Mouse (Mus musculus): ENCODE data around the gene Slc44a3. TPM values are rescaled to one million over a fixed set of nuclear protein-coding genes. Genes with fewer than 3 reads are reported as not detected.

Slc44a3 gene
- polyA plus RNA-seq, 1 experiment from 2014 or later = 12.2 TPM

GRCm38 (mm10) chr3:121428696-121429259, 103.4 kb downstream of the Slc44a3 start:
- 42% methylated on average over 11 of the region's 11 CpGs for WGBS
- Histone ChIP-seq H3K9ac (peak overlapping the region; percentile 97), H3K27me3 (ENCODE audit: insufficient read depth, low read length) (0 out of 2 replicates have a peak, but pooled peaks cover 3% of the 10 kb centered on the region), H3K4me1 (ENCODE audit: insufficient read depth) (peaks cover 26% of the 10 kb centered on the region), H3K9me3 (ENCODE audit: low read depth, low read length) (no peaks in the 10 kb centered on the region), H3K36me3 (ENCODE audit: insufficient read depth) (0 out of 2 replicates have a peak, but pooled peaks cover 4% of the 10 kb centered on the region), H3K4me3 (ENCODE audit: low read depth, low read length) (peak overlapping the region; percentile 89), H3K27ac (ENCODE audit: low read depth) (no peak overlapping the region; the same call in 1 of the 2 replicates), H3K4me2 (peak overlapping the region; percentile 92)
- TF ChIP-seq CTCF (IDR thresholded peaks at IDR 0.05; ENCODE audit: low read depth) = no peak
- ATAC-seq (ENCODE audit: insufficient read depth) = no peak
- DNase-seq = no peak

DNA sequence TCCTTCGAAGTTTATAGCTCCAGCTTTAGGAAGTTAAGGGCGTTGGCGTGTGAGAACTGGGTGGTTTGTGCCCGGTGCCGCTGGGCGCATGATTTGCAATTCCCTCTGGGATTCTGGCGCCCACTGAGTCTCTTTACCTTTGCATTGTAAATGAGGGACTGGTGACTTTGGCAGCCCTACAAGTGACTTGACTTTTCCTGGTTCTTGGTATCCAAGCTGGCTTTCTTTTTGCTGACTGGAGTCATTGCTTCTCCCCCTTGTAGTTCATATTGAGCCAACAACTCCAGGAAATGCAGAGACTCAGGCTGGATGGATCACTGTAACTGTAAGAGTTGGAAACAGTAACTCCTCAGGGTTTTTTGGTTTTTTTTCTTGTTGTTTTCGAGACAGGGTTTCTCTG, 104.0 kb downstream of the Slc44a3 start:
- DNase-seq (peak; percentile 57), ATAC-seq (ENCODE audit: insufficient read depth) (no peak)
- WGBS = 7% methylated on average over 8 of the region's 8 CpGs
- Histone ChIP-seq H3K4me1 (ENCODE audit: insufficient read depth) (peaks cover 25% of the 10 kb centered on the region), H3K9me3 (ENCODE audit: low read depth, low read length) (no peaks in the 10 kb centered on the region), H3K9ac (peak overlapping the region; percentile 97), H3K4me2 (peak overlapping the region; percentile 92), H3K4me3 (ENCODE audit: low read depth, low read length) (peak overlapping the region; percentile 89), H3K27me3 (ENCODE audit: insufficient read depth, low read length) (peaks cover 3% of the 10 kb centered on the region; the same call in 1 of the 2 replicates), H3K36me3 (ENCODE audit: insufficient read depth) (0 out of 2 replicates have a peak, but pooled peaks cover 4% of the 10 kb centered on the region), H3K27ac (ENCODE audit: low read depth) (peak overlapping the region; percentile 100)
- TF ChIP-seq CTCF (IDR thresholded peaks at IDR 0.05; ENCODE audit: low read depth) = no peak

DNA sequence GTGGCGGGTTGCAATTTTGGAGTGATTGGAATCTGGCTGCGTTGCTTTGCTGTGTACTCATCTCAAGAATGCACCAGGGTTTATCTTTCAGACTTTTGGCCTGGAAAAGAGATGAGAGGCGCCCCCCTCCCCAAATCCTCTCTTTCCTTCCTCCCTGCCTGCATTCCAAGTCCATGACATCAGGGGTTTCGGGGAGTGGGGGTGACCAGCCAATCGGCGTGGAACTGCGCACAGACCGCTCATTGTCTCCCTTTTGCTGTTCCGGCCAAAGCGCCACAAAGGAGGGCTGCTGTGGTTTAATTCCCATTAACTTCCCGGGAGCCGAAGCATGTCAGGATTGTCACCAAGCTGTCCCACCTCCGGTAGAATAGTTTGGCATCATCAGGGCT, 104.7 kb downstream of the Slc44a3 start:
- WGBS = under 1% methylated on average over 13 of the region's 13 CpGs
- Histone ChIP-seq H3K27ac (ENCODE audit: low read depth) (peak overlapping the region; percentile 100), H3K4me1 (ENCODE audit: insufficient read depth) (peaks cover 25% of the 10 kb centered on the region), H3K9me3 (ENCODE audit: low read depth, low read length) (no peaks in the 10 kb centered on the region), H3K36me3 (ENCODE audit: insufficient read depth) (0 out of 2 replicates have a peak, but pooled peaks cover 4% of the 10 kb centered on the region), H3K4me3 (ENCODE audit: low read depth, low read length) (peak overlapping the region; percentile 89), H3K9ac (peak overlapping the region; percentile 97), H3K4me2 (peak overlapping the region; percentile 92), H3K27me3 (ENCODE audit: insufficient read depth, low read length) (peaks cover 3% of the 10 kb centered on the region; the same call in 1 of the 2 replicates)
- ATAC-seq (ENCODE audit: insufficient read depth) = peak; percentile 57
- peak; percentile 91 for DNase-seq
- no peak for TF ChIP-seq CTCF (IDR thresholded peaks at IDR 0.05; ENCODE audit: low read depth)

GRCm38 (mm10) chr3:121426621-121427519, 105.3 kb downstream of the Slc44a3 start:
- Histone ChIP-seq H3K4me3 (ENCODE audit: low read depth, low read length) (peak overlapping the region; percentile 89), H3K4me1 (ENCODE audit: insufficient read depth) (peaks cover 21% of the 10 kb centered on the region), H3K9ac (peak overlapping the region; percentile 97), H3K9me3 (ENCODE audit: low read depth, low read length) (no peaks in the 10 kb centered on the region), H3K36me3 (ENCODE audit: insufficient read depth) (0 out of 2 replicates have a peak, but pooled peaks cover 4% of the 10 kb centered on the region), H3K27me3 (ENCODE audit: insufficient read depth, low read length) (peaks cover 3% of the 10 kb centered on the region; the same call in 1 of the 2 replicates), H3K27ac (ENCODE audit: low read depth) (peak overlapping the region; percentile 100), H3K4me2 (peak overlapping the region; percentile 92)
- ATAC-seq (ENCODE audit: insufficient read depth) (peak; percentile 84), DNase-seq (peak; percentile 91)
- peak; percentile 57 for TF ChIP-seq CTCF (IDR thresholded peaks at IDR 0.05; ENCODE audit: low read depth)
- under 1% methylated on average over 92 of the region's 93 CpGs for WGBS

- ATAC-seq (ENCODE audit: insufficient read depth) = peak; percentile 93
- Histone ChIP-seq H3K27me3 (ENCODE audit: insufficient read depth, low read length) (peaks cover 3% of the 10 kb centered on the region; the same call in 1 of the 2 replicates), H3K9ac (peak within 1 kb of the TSS; percentile 97), H3K4me3 (ENCODE audit: low read depth, low read length) (peak within 1 kb of the TSS; percentile 89), H3K4me2 (peak within 1 kb of the TSS; percentile 92), H3K27ac (ENCODE audit: low read depth) (peak within 1 kb of the TSS; percentile 100), H3K9me3 (ENCODE audit: low read depth, low read length) (no peaks in the 10 kb centered on the region), H3K4me1 (ENCODE audit: insufficient read depth) (peaks cover 21% of the 10 kb centered on the region), H3K36me3 (ENCODE audit: insufficient read depth) (0 out of 2 replicates have a peak, but pooled peaks cover 4% of the 10 kb centered on the region)
- no peak for TF ChIP-seq CTCF (IDR thresholded peaks at IDR 0.05; ENCODE audit: low read depth)
- WGBS = under 1% methylated on average over 64 of the region's 66 CpGs
- peak; percentile 97 for DNase-seq
These were observed 106.2 kb downstream of the Slc44a3 start, which contains the start of gene Cnn3 for GRCm38 (mm10) chr3:121425861-121426620. Gene Cnn3, plus strand, starts transcription at chr3:121426497.

DNA sequence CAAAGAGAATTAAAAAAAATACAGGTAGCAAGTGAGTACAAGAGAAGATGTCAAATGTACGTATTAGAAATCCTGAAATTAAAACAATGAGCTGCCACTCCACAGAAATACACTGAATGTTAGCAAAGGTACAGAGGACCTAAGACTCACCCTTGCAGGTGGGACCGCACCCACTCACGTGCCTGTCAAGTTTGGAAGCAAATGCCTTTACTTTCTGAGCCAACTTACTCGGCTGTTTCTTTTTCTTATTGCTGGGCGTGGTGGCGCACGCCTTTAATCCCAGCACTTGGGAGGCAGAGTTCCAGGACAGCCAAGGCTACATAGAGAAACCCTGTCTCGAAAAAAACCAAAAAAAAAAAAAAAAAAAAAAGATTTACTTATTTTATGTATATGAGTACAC, 109.8 kb downstream of the Slc44a3 start:
- no peaks in the 10 kb centered on the region for H3K9me3 ChIP-seq (ENCODE audit: low read depth, low read length)
- H3K9ac ChIP-seq = no peak overlapping the region
- H3K4me1 ChIP-seq (ENCODE audit: insufficient read depth) = peaks cover 3% of the 10 kb centered on the region; the same call in 1 of the 2 replicates
- DNase-seq (no peak), ATAC-seq (ENCODE audit: insufficient read depth) (no peak)
- no peak overlapping the region for H3K4me3 ChIP-seq (ENCODE audit: low read depth, low read length)
- no peak overlapping the region for H3K27ac ChIP-seq (ENCODE audit: low read depth)
- peaks cover 3% of the 10 kb centered on the region; the same call in 1 of the 2 replicates for H3K27me3 ChIP-seq (ENCODE audit: insufficient read depth, low read length)
- no peaks in the 10 kb centered on the region for H3K36me3 ChIP-seq (ENCODE audit: insufficient read depth)
- no peak for TF ChIP-seq CTCF (IDR thresholded peaks at IDR 0.05; ENCODE audit: low read depth)
- no peak overlapping the region for H3K4me2 ChIP-seq
- 76% methylated on average over 8 of the region's 8 CpGs for WGBS
